Mouse (Mus musculus) lung, embryonic 15.5 days (tissue): ENCODE results near the gene Eif4g3. TPM values are rescaled to one million over a fixed set of nuclear protein-coding genes. Genes with fewer than 3 reads are reported as not detected.

Experiments
- ATAC-seq: fragments of 200-750 bp; cut with Nextera tagmentation; 2 replicates; pipeline ENCODE4 v1.8.0; 2017; ENCODE audit warnings: moderate number of reproducible peaks, borderline replicate concordance; ENCODE audit not compliant: low FRiP score, low TSS enrichment; ENCODE audit errors: extremely low read depth
- H3K27ac ChIP-seq: fragments of 300-500 bp; sonication (generic); 2 replicates; pipeline ENCODE4 v1.5.1; 2015; ENCODE audit warnings: moderate library complexity, mild to moderate bottlenecking, inconsistent platforms
- H3K27me3 ChIP-seq: fragments of 300-500 bp; sonication (generic); 2 replicates; pipeline ENCODE4 v1.6.1; 2015; ENCODE audit warnings: inconsistent platforms
- H3K36me3 ChIP-seq: fragments of 300-500 bp; sonication (generic); 2 replicates; pipeline ENCODE4 v1.6.1; 2015; ENCODE audit warnings: inconsistent platforms
- H3K4me1 ChIP-seq: fragments of 300-500 bp; sonication (generic); 2 replicates; pipeline ENCODE4 v1.6.1; 2015; ENCODE audit warnings: inconsistent platforms
- H3K4me2 ChIP-seq: fragments of 300-500 bp; sonication (generic); 2 replicates; pipeline ENCODE4 v1.6.1; 2015; ENCODE audit warnings: inconsistent platforms, mild to moderate bottlenecking, moderate library complexity
- H3K4me3 ChIP-seq: fragments of 300-500 bp; sonication (generic); 2 replicates; pipeline ENCODE4 v1.5.1; 2015; ENCODE audit warnings: mild to moderate bottlenecking, inconsistent platforms
- H3K9ac ChIP-seq: fragments of 300-500 bp; sonication (generic); 2 replicates; pipeline ENCODE4 v1.6.1; 2015; ENCODE audit warnings: inconsistent platforms
- H3K9me3 ChIP-seq: fragments of 300-500 bp; sonication (generic); 2 replicates; pipeline ENCODE4 v1.6.1; 2016; ENCODE audit warnings: inconsistent platforms
- WGBS: fragments of 180-500 bp; shearing (Covaris S2); methylation state at CpG from one replicate; pipeline ENCODE4 v1.1.7; 2015; 5-methylcytosine and 5-hydroxymethylcytosine counted together
- polyA plus RNA-seq: library from polyadenylated mRNA; unstranded; fragments of >200 nt; fragmentation: Nextera tagmentation; extraction: Ambion mirVana; gene quantifications from 2 replicates; pipeline ENCODE4 v1.2.1, GENCODE M21; 2015

Gene Eif4g3
- polyA plus RNA-seq, 1 experiment from 2014 or later: 29.6 TPM

GRCm38 (mm10) chr4:138151226-138151625 is 158.4 kb downstream of the Eif4g3 start:
- no peak overlapping the region for H3K27ac ChIP-seq
- no peaks in the 10 kb centered on the region for H3K27me3 ChIP-seq
- H3K4me2 ChIP-seq: no peak overlapping the region
- no peaks in the 10 kb centered on the region for H3K9me3 ChIP-seq
- peaks cover 38% of the 10 kb centered on the region for H3K36me3 ChIP-seq
- WGBS: 88% methylated on average over 9 of the region's 9 CpGs
- H3K4me3 ChIP-seq: no peak overlapping the region
- ATAC-seq: no peak
- no peaks in the 10 kb centered on the region for H3K4me1 ChIP-seq
- H3K9ac ChIP-seq: no peak overlapping the region

GRCm38 (mm10) chr4:138153980-138154379 is 161.2 kb downstream of the Eif4g3 start:
- H3K27me3 ChIP-seq: no peaks in the 10 kb centered on the region
- ATAC-seq: no peak
- H3K36me3 ChIP-seq: peaks cover 56% of the 10 kb centered on the region
- no peaks in the 10 kb centered on the region for H3K9me3 ChIP-seq
- no peak overlapping the region for H3K27ac ChIP-seq
- no peak overlapping the region for H3K4me3 ChIP-seq
- no peak overlapping the region for H3K9ac ChIP-seq
- H3K4me2 ChIP-seq: no peak overlapping the region
- WGBS: 48% methylated on average over 3 of the region's 3 CpGs
- no peaks in the 10 kb centered on the region for H3K4me1 ChIP-seq

GRCm38 (mm10) chr4:138160918-138161317 is 168.1 kb downstream of the Eif4g3 start:
- H3K27ac ChIP-seq: no peak overlapping the region
- peaks cover 42% of the 10 kb centered on the region for H3K36me3 ChIP-seq

GRCm38 (mm10) chr4:138161550-138161949 is 168.7 kb downstream of the Eif4g3 start:
- no peak overlapping the region for H3K4me2 ChIP-seq
- WGBS: 61% methylated on average over 3 of the region's 3 CpGs
- peaks cover 44% of the 10 kb centered on the region for H3K36me3 ChIP-seq
- no peaks in the 10 kb centered on the region for H3K27me3 ChIP-seq
- no peak for ATAC-seq
- no peaks in the 10 kb centered on the region for H3K9me3 ChIP-seq
- no peaks in the 10 kb centered on the region for H3K4me1 ChIP-seq
- H3K27ac ChIP-seq: no peak overlapping the region
- no peak overlapping the region for H3K9ac ChIP-seq
- no peak overlapping the region for H3K4me3 ChIP-seq

More at GRCm38 (mm10) chr4:138160918-138161317, 168.1 kb downstream of the Eif4g3 start:
- no peaks in the 10 kb centered on the region for H3K27me3 ChIP-seq
- 67% methylated on average over 5 of the region's 5 CpGs for WGBS
- H3K9ac ChIP-seq: no peak overlapping the region
- no peaks in the 10 kb centered on the region for H3K4me1 ChIP-seq
- H3K4me2 ChIP-seq: no peak overlapping the region
- H3K4me3 ChIP-seq: no peak overlapping the region
- no peak for ATAC-seq
- no peaks in the 10 kb centered on the region for H3K9me3 ChIP-seq

- WGBS: 71% methylated on average over 2 of the region's 2 CpGs
- Histone ChIP-seq H3K27ac (no peak overlapping the region), H3K9me3 (no peaks in the 10 kb centered on the region), H3K27me3 (no peaks in the 10 kb centered on the region), H3K36me3 (peaks cover 47% of the 10 kb centered on the region), H3K4me1 (no peaks in the 10 kb centered on the region), H3K4me2 (no peak overlapping the region), H3K4me3 (no peak overlapping the region), H3K9ac (no peak overlapping the region)
- no peak for ATAC-seq
These were observed 171.0 kb downstream of the Eif4g3 start for GRCm38 (mm10) chr4:138163836-138164235.

- ATAC-seq: no peak
- Histone ChIP-seq H3K27ac (no peak overlapping the region), H3K27me3 (no peaks in the 10 kb centered on the region), H3K36me3 (peaks cover 44% of the 10 kb centered on the region), H3K4me3 (no peak overlapping the region), H3K4me2 (no peak overlapping the region), H3K9me3 (no peaks in the 10 kb centered on the region), H3K4me1 (no peaks in the 10 kb centered on the region), H3K9ac (no peak overlapping the region)
- 88% methylated on average over 2 of the region's 2 CpGs for WGBS
These were observed 172.0 kb downstream of the Eif4g3 start for GRCm38 (mm10) chr4:138164860-138165259.

GRCm38 (mm10) chr4:138166519-138166918 is 173.7 kb downstream of the Eif4g3 start:
- 90% methylated on average over 10 of the region's 10 CpGs for WGBS

GRCm38 (mm10) chr4:138168162-138168561 is 175.3 kb downstream of the Eif4g3 start:
- H3K27me3 ChIP-seq: no peaks in the 10 kb centered on the region
- no peak for ATAC-seq
- 81% methylated on average over 3 of the region's 3 CpGs for WGBS
- no peaks in the 10 kb centered on the region for H3K4me1 ChIP-seq
- H3K36me3 ChIP-seq: peaks cover 59% of the 10 kb centered on the region
- no peak overlapping the region for H3K9ac ChIP-seq
- H3K4me3 ChIP-seq: no peak overlapping the region
- no peaks in the 10 kb centered on the region for H3K9me3 ChIP-seq
- no peak overlapping the region for H3K27ac ChIP-seq
- H3K4me2 ChIP-seq: no peak overlapping the region

More at GRCm38 (mm10) chr4:138166519-138166918, 173.7 kb downstream of the Eif4g3 start:
- no peak overlapping the region for H3K4me2 ChIP-seq
- no peak overlapping the region for H3K27ac ChIP-seq
- H3K27me3 ChIP-seq: no peaks in the 10 kb centered on the region
- H3K36me3 ChIP-seq: peaks cover 46% of the 10 kb centered on the region
- ATAC-seq: no peak
- H3K9me3 ChIP-seq: no peaks in the 10 kb centered on the region
- no peak overlapping the region for H3K9ac ChIP-seq
- no peaks in the 10 kb centered on the region for H3K4me1 ChIP-seq
- H3K4me3 ChIP-seq: no peak overlapping the region

- no peaks in the 10 kb centered on the region for H3K27me3 ChIP-seq
- no peak overlapping the region for H3K4me2 ChIP-seq
- ATAC-seq: no peak
- peaks cover 69% of the 10 kb centered on the region for H3K36me3 ChIP-seq
- H3K9me3 ChIP-seq: no peaks in the 10 kb centered on the region
- H3K9ac ChIP-seq: no peak overlapping the region
- 86% methylated on average over 4 of the region's 4 CpGs for WGBS
- H3K4me3 ChIP-seq: no peak overlapping the region
- H3K4me1 ChIP-seq: no peaks in the 10 kb centered on the region
- no peak overlapping the region for H3K27ac ChIP-seq
These were observed 176.6 kb downstream of the Eif4g3 start for GRCm38 (mm10) chr4:138169420-138169819.

- Histone ChIP-seq H3K27ac (no peak overlapping the region), H3K27me3 (no peaks in the 10 kb centered on the region), H3K4me3 (no peak overlapping the region), H3K4me1 (no peaks in the 10 kb centered on the region), H3K36me3 (peaks cover 75% of the 10 kb centered on the region), H3K9me3 (no peaks in the 10 kb centered on the region), H3K9ac (no peak overlapping the region), H3K4me2 (no peak overlapping the region)
- WGBS: 92% methylated on average over 4 of the region's 4 CpGs
- ATAC-seq: no peak
These were observed 179.9 kb downstream of the Eif4g3 start for GRCm38 (mm10) chr4:138172686-138173085.

GRCm38 (mm10) chr4:138179391-138179790 is 186.6 kb downstream of the Eif4g3 start:
- H3K9ac ChIP-seq: no peak overlapping the region
- H3K27me3 ChIP-seq: no peaks in the 10 kb centered on the region
- H3K4me2 ChIP-seq: no peak overlapping the region
- H3K36me3 ChIP-seq: peaks cover 77% of the 10 kb centered on the region
- no peak overlapping the region for H3K27ac ChIP-seq
- no peaks in the 10 kb centered on the region for H3K9me3 ChIP-seq
- no peak overlapping the region for H3K4me3 ChIP-seq
- H3K4me1 ChIP-seq: no peaks in the 10 kb centered on the region
- WGBS: 92% methylated on average over 5 of the region's 5 CpGs
- no peak for ATAC-seq

GRCm38 (mm10) chr4:138180719-138181118 is 187.9 kb downstream of the Eif4g3 start:
- Histone ChIP-seq H3K27me3 (no peaks in the 10 kb centered on the region), H3K4me1 (no peaks in the 10 kb centered on the region), H3K9ac (no peak overlapping the region), H3K4me3 (no peak overlapping the region), H3K36me3 (peaks cover 74% of the 10 kb centered on the region), H3K4me2 (no peak overlapping the region), H3K27ac (no peak overlapping the region), H3K9me3 (no peaks in the 10 kb centered on the region)
- 87% methylated on average over 4 of the region's 4 CpGs for WGBS
- ATAC-seq: no peak

- Histone ChIP-seq H3K9ac (no peak overlapping the region), H3K27ac (no peak overlapping the region), H3K9me3 (no peaks in the 10 kb centered on the region), H3K4me3 (no peak overlapping the region), H3K4me2 (no peak overlapping the region), H3K4me1 (no peaks in the 10 kb centered on the region), H3K36me3 (peaks cover 76% of the 10 kb centered on the region), H3K27me3 (no peaks in the 10 kb centered on the region)
- 67% methylated on average over 5 of the region's 5 CpGs for WGBS
- ATAC-seq: no peak
These were observed 191.2 kb downstream of the Eif4g3 start for GRCm38 (mm10) chr4:138184056-138184455.
